Mouse (Mus musculus): ENCODE measurements around the gene Trp53inp2. TPM values are rescaled to one million over a fixed set of nuclear protein-coding genes. Genes with fewer than 3 reads are reported as not detected.
A peak's percentile ranks its signal among the peaks of the same experiment; 100 is the strongest.

Gene Trp53inp2
- total RNA-seq, 2 experiments from 2014 or later = 109 to 111 TPM

DNA sequence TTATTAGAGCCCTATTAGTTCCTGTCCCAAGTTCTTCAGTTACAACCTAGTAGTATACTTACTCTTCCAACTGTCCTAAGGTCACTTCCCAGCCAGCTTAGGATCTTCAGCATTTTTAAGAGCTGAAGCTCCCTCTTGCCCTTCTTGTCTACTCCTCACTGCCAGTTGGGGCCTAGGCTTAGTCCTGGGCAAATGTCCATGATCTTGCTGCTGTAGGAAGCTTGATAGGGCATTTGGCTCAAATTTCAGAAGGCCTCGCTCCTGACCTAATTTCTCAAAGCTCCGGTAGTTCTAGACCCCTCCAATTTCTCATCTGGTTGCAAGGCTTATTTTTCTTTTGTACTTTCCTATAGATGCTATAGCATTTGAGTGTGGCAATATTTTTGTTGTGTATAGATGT is 7.7 kb downstream of the Trp53inp2 start:
- no peak overlapping the region for H3K4me3 ChIP-seq
- DNase-seq (ENCODE audit: low spot score in 2 of 2) = no peak
- no peak for TF ChIP-seq CTCF (conservative IDR thresholded peaks at IDR 0.05)
- 0 out of 2 replicates have a peak overlapping the region, but pooled peaks have one; percentile 18 for H3K27ac ChIP-seq

GRCm38 (mm10) chr2:155394586-155394985 is 13.7 kb downstream of the Trp53inp2 start:
- Histone ChIP-seq H3K27ac (no peak overlapping the region), H3K4me3 (no peak overlapping the region)
- no peak for DNase-seq (ENCODE audit: low spot score in 2 of 2)
- TF ChIP-seq CTCF (conservative IDR thresholded peaks at IDR 0.05) = no peak

- DNase-seq (ENCODE audit: low spot score in 2 of 2) = no peak
- TF ChIP-seq CTCF (conservative IDR thresholded peaks at IDR 0.05) = peak; percentile 26; the same call in 1 of the 2 replicates
- Histone ChIP-seq H3K27ac (no peak overlapping the region), H3K4me3 (no peak overlapping the region)
Measured at GRCm38 (mm10) chr2:155400276-155400675, 19.4 kb downstream of the Trp53inp2 start.

DNA sequence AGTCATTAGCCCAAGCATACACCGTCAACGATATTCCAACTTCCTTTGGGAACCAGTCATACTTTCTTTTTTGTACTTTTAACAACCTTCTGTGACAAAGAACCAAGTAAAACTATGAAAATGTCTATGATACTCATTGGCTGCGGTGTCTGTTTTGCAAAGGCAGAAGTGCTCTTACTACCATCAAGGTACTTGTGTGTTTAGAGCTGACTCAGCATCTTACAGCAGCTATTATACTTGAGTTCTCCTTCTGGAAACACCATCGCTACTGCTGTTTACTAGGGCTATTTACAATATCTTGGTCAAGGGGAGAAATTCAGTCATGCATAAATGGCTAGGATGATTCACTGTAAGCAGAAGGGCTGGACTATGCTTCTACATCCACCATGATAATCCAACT is 21.1 kb downstream of the Trp53inp2 start:
- DNase-seq (ENCODE audit: low spot score in 2 of 2) = no peak
- no peak overlapping the region for H3K27ac ChIP-seq
- no peak for TF ChIP-seq CTCF (conservative IDR thresholded peaks at IDR 0.05)
- no peak overlapping the region for H3K4me3 ChIP-seq

DNA sequence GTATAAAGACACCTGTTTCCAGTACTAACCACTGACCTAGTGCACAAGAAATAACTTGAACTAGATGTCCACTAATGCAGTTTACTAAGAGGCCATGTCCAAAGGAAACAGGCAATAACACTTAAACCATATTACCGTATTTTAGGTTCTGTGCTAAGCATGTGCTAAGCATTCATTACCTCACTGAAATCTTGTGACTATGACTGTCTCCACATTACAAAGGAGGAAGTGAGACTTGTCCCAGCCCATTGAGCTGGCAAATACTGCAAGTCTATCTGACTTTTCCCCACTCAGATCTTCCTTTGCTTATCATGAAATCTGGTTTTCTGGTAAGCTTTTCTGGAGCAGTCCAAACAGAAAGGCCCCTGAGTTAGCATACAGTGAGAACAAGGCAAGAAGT is 23.8 kb downstream of the Trp53inp2 start:
- no peak for TF ChIP-seq CTCF (conservative IDR thresholded peaks at IDR 0.05)
- Histone ChIP-seq H3K4me3 (no peak overlapping the region), H3K27ac (no peak overlapping the region)
- no peak for DNase-seq (ENCODE audit: low spot score in 2 of 2)

DNA sequence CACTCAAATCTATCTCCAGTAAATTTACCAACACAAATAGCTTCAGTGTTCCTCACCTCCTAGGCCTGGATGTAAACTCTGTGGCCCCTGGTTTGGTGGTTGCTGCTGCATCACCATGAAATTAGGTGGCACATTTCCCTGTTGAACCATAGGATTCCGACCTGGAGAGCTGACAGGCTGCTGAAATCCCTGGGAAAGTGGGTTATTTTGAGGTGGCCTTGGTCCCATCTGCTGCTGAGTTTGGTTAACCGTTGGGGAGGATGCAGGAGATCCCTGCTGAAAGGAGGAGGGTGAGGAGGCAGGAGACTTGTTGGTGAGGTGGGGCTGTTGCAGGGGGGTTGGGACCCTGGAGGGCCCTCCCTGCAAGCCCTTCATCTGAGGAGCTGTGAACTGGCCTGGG is 40.1 kb downstream of the Trp53inp2 start:
- DNase-seq (ENCODE audit: low spot score in 2 of 2) = no peak
- H3K27ac ChIP-seq = no peak overlapping the region
- no peak for TF ChIP-seq CTCF (conservative IDR thresholded peaks at IDR 0.05)
- H3K4me3 ChIP-seq = no peak overlapping the region

DNA sequence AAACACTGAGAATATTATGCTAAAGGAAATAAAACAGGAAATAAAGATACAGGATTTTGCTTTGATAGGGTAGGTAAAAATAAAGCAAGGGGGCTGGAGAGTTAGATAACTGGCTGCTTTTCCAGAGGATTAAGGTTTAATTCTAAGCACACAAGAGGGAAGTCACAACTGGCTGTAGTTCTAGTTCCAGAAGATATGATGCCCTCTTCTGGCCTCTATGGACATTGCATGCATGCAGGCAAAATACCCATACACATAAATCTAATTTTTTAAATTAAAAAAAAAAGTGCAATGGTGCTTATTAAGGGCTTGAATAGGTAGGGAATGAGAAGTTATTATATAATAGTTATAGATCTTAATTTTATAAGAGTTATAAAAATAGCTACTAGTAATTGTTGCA is 55.6 kb downstream of the Trp53inp2 start:
- no peak overlapping the region for H3K27ac ChIP-seq
- peak; percentile 80 for TF ChIP-seq CTCF (conservative IDR thresholded peaks at IDR 0.05)
- H3K4me3 ChIP-seq = no peak overlapping the region
- DNase-seq (ENCODE audit: low spot score in 2 of 2) = no peak

Small RNA genes within 50 kb of the gene (microRNA-seq; reads per million reads assigned to microRNA genes)
- gene Mir695 = 0 reads per million in 2 experiments

Other genes starting within 250 kb of the Trp53inp2 start
- 10 to 100 TPM; 58.7 to 60.1 TPM for gene Itch, start 247.6 kb upstream of the Trp53inp2 start, total RNA-seq (2021)
- 100 to 1,000 TPM; 283 to 297 TPM for gene Dynlrb1, start 144.5 kb upstream of the Trp53inp2 start, total RNA-seq (2021)
- 100 to 1,000 TPM; 215 to 248 TPM for gene Map1lc3a, start 104.8 kb upstream of the Trp53inp2 start, total RNA-seq (2021)
- gene Pigu, start 23.6 kb upstream of the Trp53inp2 start, total RNA-seq (2021) = 10 to 100 TPM; 26.3 to 26.6 TPM
- 10 to 100 TPM; 70.4 to 76.3 TPM for gene Ncoa6, start 92.8 kb downstream of the Trp53inp2 start, total RNA-seq (2021)
- gene Acss2, start 136.9 kb downstream of the Trp53inp2 start, total RNA-seq (2021) = 10 to 100 TPM; 62.6 to 70.8 TPM
- gene Ggt7, start 137.2 kb downstream of the Trp53inp2 start, total RNA-seq (2021) = 100 to 1,000 TPM; 114 to 124 TPM
- 10 to 100 TPM; 25.6 to 26.2 TPM for gene Gss, start 211.8 kb downstream of the Trp53inp2 start, total RNA-seq (2021)
- 1 to 10 TPM; 5.5 to 5.6 TPM for gene Myh7b, start 230.2 kb downstream of the Trp53inp2 start, total RNA-seq (2021)

Data from layer of hippocampus, adult 2 months (tissue).